Mouse (Mus musculus): ENCODE data around the gene Sik2. TPM values are rescaled to one million over a fixed set of nuclear protein-coding genes. Genes with fewer than 3 reads are reported as not detected.

Sik2 gene
- polyA plus RNA-seq, 1 experiment from 2014 or later, result 18.5 TPM

GRCm38 (mm10) chr9:50911861-50912515 lies 96.9 kb downstream of the Sik2 start:
- no peaks in the 10 kb centered on the region for H3K9me3 ChIP-seq (replicated peaks; ENCODE audit: control insufficient read depth, low read length)
- no peak overlapping the region for H3K4me2 ChIP-seq (ENCODE audit: low read depth, low read length)
- no peak overlapping the region for H3K9ac ChIP-seq (ENCODE audit: low read length)
- no peaks in the 10 kb centered on the region for H3K4me1 ChIP-seq (ENCODE audit: control insufficient read depth, insufficient read depth, low read length)
- no peak for ATAC-seq (replicated peaks; ENCODE audit: extremely low read depth, insufficient read depth, low FRiP score)
- WGBS, result 62% methylated on average over 7 of the region's 7 CpGs
- H3K4me3 ChIP-seq (ENCODE audit: low read length), result no peak overlapping the region
- peaks cover 7% of the 10 kb centered on the region for H3K36me3 ChIP-seq (ENCODE audit: control insufficient read depth, insufficient read depth)
- no peak overlapping the region for H3K27ac ChIP-seq (ENCODE audit: low read length)
- H3K27me3 ChIP-seq (ENCODE audit: control insufficient read depth, insufficient read depth, low read length), result no peaks in the 10 kb centered on the region

- Histone ChIP-seq H3K9me3 (replicated peaks; ENCODE audit: control insufficient read depth, low read length) (no peaks in the 10 kb centered on the region), H3K4me2 (ENCODE audit: low read depth, low read length) (no peak overlapping the region), H3K36me3 (ENCODE audit: control insufficient read depth, insufficient read depth) (no peaks in the 10 kb centered on the region), H3K9ac (ENCODE audit: low read length) (no peak overlapping the region), H3K27me3 (ENCODE audit: control insufficient read depth, insufficient read depth, low read length) (no peaks in the 10 kb centered on the region), H3K4me1 (ENCODE audit: control insufficient read depth, insufficient read depth, low read length) (peaks cover 16% of the 10 kb centered on the region), H3K4me3 (ENCODE audit: low read length) (no peak overlapping the region), H3K27ac (ENCODE audit: low read length) (no peak overlapping the region)
- no peak for ATAC-seq (replicated peaks; ENCODE audit: extremely low read depth, insufficient read depth, low FRiP score)
- WGBS, result 58% methylated on average over 3 of the region's 3 CpGs
These were observed 103.6 kb downstream of the Sik2 start for GRCm38 (mm10) chr9:50905321-50905720.

- Histone ChIP-seq H3K9me3 (replicated peaks; ENCODE audit: control insufficient read depth, low read length) (no peaks in the 10 kb centered on the region), H3K4me2 (ENCODE audit: low read depth, low read length) (no peak overlapping the region), H3K9ac (ENCODE audit: low read length) (no peak overlapping the region), H3K27me3 (ENCODE audit: control insufficient read depth, insufficient read depth, low read length) (no peaks in the 10 kb centered on the region), H3K36me3 (ENCODE audit: control insufficient read depth, insufficient read depth) (no peaks in the 10 kb centered on the region), H3K27ac (ENCODE audit: low read length) (no peak overlapping the region), H3K4me1 (ENCODE audit: control insufficient read depth, insufficient read depth, low read length) (peaks cover 19% of the 10 kb centered on the region), H3K4me3 (ENCODE audit: low read length) (no peak overlapping the region)
- no peak; the same call in 1 of the 2 replicates for ATAC-seq (replicated peaks; ENCODE audit: extremely low read depth, insufficient read depth, low FRiP score)
- WGBS, result 64% methylated on average over 6 of the region's 6 CpGs
These were observed 104.6 kb downstream of the Sik2 start for GRCm38 (mm10) chr9:50904196-50904847.

- Histone ChIP-seq H3K36me3 (ENCODE audit: control insufficient read depth, insufficient read depth) (peaks cover 11% of the 10 kb centered on the region), H3K4me3 (ENCODE audit: low read length) (no peak overlapping the region), H3K27me3 (ENCODE audit: control insufficient read depth, insufficient read depth, low read length) (no peaks in the 10 kb centered on the region), H3K27ac (ENCODE audit: low read length) (peak overlapping the region; percentile 51), H3K4me2 (ENCODE audit: low read depth, low read length) (peak overlapping the region; percentile 5; the same call in 1 of the 2 replicates), H3K4me1 (ENCODE audit: control insufficient read depth, insufficient read depth, low read length) (peaks cover 13% of the 10 kb centered on the region), H3K9ac (ENCODE audit: low read length) (no peak overlapping the region), H3K9me3 (replicated peaks; ENCODE audit: control insufficient read depth, low read length) (no peaks in the 10 kb centered on the region)
- WGBS, result 47% methylated on average over 7 of the region's 7 CpGs
- ATAC-seq (replicated peaks; ENCODE audit: extremely low read depth, insufficient read depth, low FRiP score), result no peak; the same call in 1 of the 2 replicates
These were observed 108.6 kb downstream of the Sik2 start for GRCm38 (mm10) chr9:50900026-50900920.

GRCm38 (mm10) chr9:50893665-50894064 lies 115.2 kb downstream of the Sik2 start:
- Histone ChIP-seq H3K36me3 (ENCODE audit: control insufficient read depth, insufficient read depth) (peaks cover 18% of the 10 kb centered on the region), H3K27me3 (ENCODE audit: control insufficient read depth, insufficient read depth, low read length) (no peaks in the 10 kb centered on the region), H3K9me3 (replicated peaks; ENCODE audit: control insufficient read depth, low read length) (no peaks in the 10 kb centered on the region), H3K4me3 (ENCODE audit: low read length) (no peak overlapping the region), H3K9ac (ENCODE audit: low read length) (no peak overlapping the region), H3K4me1 (ENCODE audit: control insufficient read depth, insufficient read depth, low read length) (peaks cover 5% of the 10 kb centered on the region; the same call in 1 of the 2 replicates), H3K27ac (ENCODE audit: low read length) (no peak overlapping the region), H3K4me2 (ENCODE audit: low read depth, low read length) (no peak overlapping the region)
- peak; percentile 86 for ATAC-seq (replicated peaks; ENCODE audit: extremely low read depth, insufficient read depth, low FRiP score)
- WGBS, result 47% methylated on average over 4 of the region's 4 CpGs

- H3K9ac ChIP-seq (ENCODE audit: low read length), result no peak overlapping the region
- WGBS, result 78% methylated on average over 3 of the region's 3 CpGs
- no peak overlapping the region for H3K4me3 ChIP-seq (ENCODE audit: low read length)
- no peaks in the 10 kb centered on the region for H3K9me3 ChIP-seq (replicated peaks; ENCODE audit: control insufficient read depth, low read length)
- H3K4me2 ChIP-seq (ENCODE audit: low read depth, low read length), result no peak overlapping the region
- H3K4me1 ChIP-seq (ENCODE audit: control insufficient read depth, insufficient read depth, low read length), result peaks cover 23% of the 10 kb centered on the region
- ATAC-seq (replicated peaks; ENCODE audit: extremely low read depth, insufficient read depth, low FRiP score), result no peak
- H3K27ac ChIP-seq (ENCODE audit: low read length), result no peak overlapping the region
- H3K27me3 ChIP-seq (ENCODE audit: control insufficient read depth, insufficient read depth, low read length), result no peaks in the 10 kb centered on the region
- H3K36me3 ChIP-seq (ENCODE audit: control insufficient read depth, insufficient read depth), result peaks cover 8% of the 10 kb centered on the region
These were observed 118.3 kb downstream of the Sik2 start for GRCm38 (mm10) chr9:50890494-50891090.

- WGBS, result 66% methylated on average over 4 of the region's 4 CpGs
- Histone ChIP-seq H3K36me3 (ENCODE audit: control insufficient read depth, insufficient read depth) (peaks cover 6% of the 10 kb centered on the region; the same call in 1 of the 2 replicates), H3K27ac (ENCODE audit: low read length) (no peak overlapping the region), H3K4me2 (ENCODE audit: low read depth, low read length) (no peak overlapping the region), H3K9me3 (replicated peaks; ENCODE audit: control insufficient read depth, low read length) (no peaks in the 10 kb centered on the region), H3K27me3 (ENCODE audit: control insufficient read depth, insufficient read depth, low read length) (no peaks in the 10 kb centered on the region), H3K4me1 (ENCODE audit: control insufficient read depth, insufficient read depth, low read length) (peaks cover 29% of the 10 kb centered on the region), H3K4me3 (ENCODE audit: low read length) (no peak overlapping the region), H3K9ac (ENCODE audit: low read length) (no peak overlapping the region)
- no peak for ATAC-seq (replicated peaks; ENCODE audit: extremely low read depth, insufficient read depth, low FRiP score)
These were observed 118.9 kb downstream of the Sik2 start for GRCm38 (mm10) chr9:50889964-50890363.

- no peak for ATAC-seq (replicated peaks; ENCODE audit: extremely low read depth, insufficient read depth, low FRiP score)
- H3K27ac ChIP-seq (ENCODE audit: low read length), result no peak overlapping the region
- WGBS, result 59% methylated on average over 6 of the region's 6 CpGs
These were observed 119.7 kb downstream of the Sik2 start for GRCm38 (mm10) chr9:50889211-50889610.

More at GRCm38 (mm10) chr9:50889211-50889610, 119.7 kb downstream of the Sik2 start:
- H3K9me3 ChIP-seq (replicated peaks; ENCODE audit: control insufficient read depth, low read length), result no peaks in the 10 kb centered on the region
- H3K27me3 ChIP-seq (ENCODE audit: control insufficient read depth, insufficient read depth, low read length), result no peaks in the 10 kb centered on the region
- H3K36me3 ChIP-seq (ENCODE audit: control insufficient read depth, insufficient read depth), result peaks cover under 1% of the 10 kb centered on the region; the same call in 1 of the 2 replicates
- no peak overlapping the region for H3K9ac ChIP-seq (ENCODE audit: low read length)
- H3K4me1 ChIP-seq (ENCODE audit: control insufficient read depth, insufficient read depth, low read length), result peaks cover 31% of the 10 kb centered on the region
- no peak overlapping the region for H3K4me2 ChIP-seq (ENCODE audit: low read depth, low read length)
- H3K4me3 ChIP-seq (ENCODE audit: low read length), result no peak overlapping the region
